Comparison of ENCODE assay signal across 28 mouse cellular contexts in genomic region chr12:71373633-71374032, GRCm38 (mm10).
DNase-seq lines count a peak whose midpoint lies in the region; ATAC-seq and TF ChIP-seq lines count a peak whose summit lies in the region.
"Had no signal": no experiment of that assay in that cellular context is flagged by ENCODE, and none has a peak within 500 bp of the region (broad histone marks: within the 10 kb centered on the region; RNA-seq: fewer than 3 reads in every experiment).

No protein-coding gene starts in this region.

- no peak overlapping the region for H3K9ac ChIP-seq in intestine, embryonic 14.5 days (ENCODE audit: low read length)
- no peak overlapping the region for H3K9ac ChIP-seq in intestine, embryonic 15.5 days
- no peak overlapping the region for H3K9ac ChIP-seq in kidney, embryonic 16.5 days (replicated peaks; ENCODE audit: low read length)
- H3K9ac ChIP-seq in liver, adult 2 months (ENCODE audit: low read depth, low read length): no peak overlapping the region
- no peak overlapping the region for H3K9ac ChIP-seq in hindbrain, embryonic 11.5 days (ENCODE audit: low read depth, low read length)
- H3K9ac ChIP-seq: embryonic facial prominence, embryonic 13.5 days; forebrain, embryonic 12.5 days; forebrain, embryonic 15.5 days; heart, embryonic 12.5 days; heart, embryonic 15.5 days; hindbrain, embryonic 14.5 days had no signal

- no peak for TF ChIP-seq POLR2A in liver, adult 2 months (IDR thresholded peaks at IDR 0.05; ENCODE audit: extremely low read depth, insufficient read depth, low read length)

- no peaks in the 10 kb centered on the region for H3K9me3 ChIP-seq in intestine, embryonic 14.5 days (ENCODE audit: control insufficient read depth, low read length)
- H3K9me3 ChIP-seq in intestine, embryonic 15.5 days: no peaks in the 10 kb centered on the region
- no peaks in the 10 kb centered on the region for H3K9me3 ChIP-seq in kidney, embryonic 16.5 days (ENCODE audit: low read length)
- H3K9me3 ChIP-seq in hindbrain, embryonic 11.5 days (ENCODE audit: control insufficient read depth, low read length): no peaks in the 10 kb centered on the region
- H3K9me3 ChIP-seq: embryonic facial prominence, embryonic 10.5 days; embryonic facial prominence, embryonic 13.5 days; forebrain, embryonic 12.5 days; forebrain, embryonic 15.5 days; heart, embryonic 15.5 days; hindbrain, embryonic 10.5 days had no signal

- no peak overlapping the region for H3K27ac ChIP-seq in intestine, embryonic 14.5 days (ENCODE audit: low read depth)
- no peak overlapping the region for H3K27ac ChIP-seq in intestine, embryonic 15.5 days
- 0 out of 2 replicates have a peak overlapping the region, but pooled peaks have one; percentile 54 for H3K27ac ChIP-seq in kidney, embryonic 16.5 days (ENCODE audit: low read length)
- no peak overlapping the region for H3K27ac ChIP-seq in liver, adult 2 months (replicated peaks; ENCODE audit: insufficient read depth, low read depth, low read length)
- no peak overlapping the region for H3K27ac ChIP-seq in hindbrain, embryonic 11.5 days (ENCODE audit: low read depth, low read length)
- H3K27ac ChIP-seq: embryonic facial prominence, embryonic 13.5 days; forebrain, embryonic 12.5 days; forebrain, embryonic 15.5 days; heart, embryonic 15.5 days; hindbrain, embryonic 14.5 days; hindbrain, postnatal 0 days had no signal

- 13% methylated on average over 2 of the region's 2 CpGs for WGBS in intestine, embryonic 14.5 days
- WGBS in intestine, embryonic 15.5 days: 21% methylated on average over 2 of the region's 2 CpGs
- WGBS in kidney, embryonic 16.5 days: 29% methylated on average over 2 of the region's 2 CpGs
- 17% methylated on average over 2 of the region's 2 CpGs for WGBS in liver, adult 2 months
- WGBS in hindbrain, embryonic 11.5 days: 55% methylated on average over 2 of the region's 2 CpGs

- no peaks in the 10 kb centered on the region for H3K36me3 ChIP-seq in intestine, embryonic 14.5 days (ENCODE audit: control insufficient read depth, insufficient read depth, low read length)
- no peaks in the 10 kb centered on the region for H3K36me3 ChIP-seq in intestine, embryonic 15.5 days
- H3K36me3 ChIP-seq in kidney, embryonic 16.5 days (ENCODE audit: insufficient read depth, low read length): no peaks in the 10 kb centered on the region
- H3K36me3 ChIP-seq in liver, adult 2 months (ENCODE audit: control insufficient read depth, insufficient read depth, low read length): no peaks in the 10 kb centered on the region
- H3K36me3 ChIP-seq in hindbrain, embryonic 11.5 days (ENCODE audit: control insufficient read depth, insufficient read depth, low read length): no peaks in the 10 kb centered on the region
- H3K36me3 ChIP-seq: embryonic facial prominence, embryonic 10.5 days; embryonic facial prominence, embryonic 13.5 days; forebrain, embryonic 12.5 days; forebrain, embryonic 15.5 days; heart, embryonic 12.5 days; heart, embryonic 15.5 days; hindbrain, embryonic 10.5 days had no signal

- ATAC-seq in intestine, embryonic 14.5 days (replicated peaks; ENCODE audit: low FRiP score, low TSS enrichment, low read depth): peak; percentile 51; the same call in 1 of the 2 replicates
- ATAC-seq in intestine, embryonic 15.5 days: no peak
- peak; percentile 64; the same call in 1 of the 2 replicates for ATAC-seq in kidney, embryonic 16.5 days (ENCODE audit: low FRiP score, low TSS enrichment)
- ATAC-seq in hindbrain, embryonic 11.5 days (ENCODE audit: low FRiP score): no peak
- ATAC-seq: CD4-positive, CD25-positive, alpha-beta regulatory T cell, adult 4 months; forebrain, embryonic 15.5 days; hindbrain, postnatal 0 days had no signal

- H3K4me3 ChIP-seq in intestine, embryonic 14.5 days (ENCODE audit: low read depth, low read length): no peak overlapping the region
- no peak overlapping the region for H3K4me3 ChIP-seq in intestine, embryonic 15.5 days (replicated peaks)
- no peak overlapping the region for H3K4me3 ChIP-seq in kidney, embryonic 16.5 days (ENCODE audit: low read length)
- H3K4me3 ChIP-seq in liver, adult 2 months (ENCODE audit: insufficient read depth, low read depth, low read length): no peak overlapping the region
- H3K4me3 ChIP-seq in hindbrain, embryonic 11.5 days (ENCODE audit: low read depth, low read length): no peak overlapping the region
- H3K4me3 ChIP-seq: embryonic facial prominence, embryonic 10.5 days; embryonic facial prominence, embryonic 13.5 days; erythroblast, embryonic 14.5 days; forebrain, embryonic 12.5 days; forebrain, embryonic 15.5 days; heart, embryonic 12.5 days; heart, embryonic 15.5 days; hindbrain, embryonic 10.5 days had no signal

- H3K79me2 ChIP-seq in liver, adult 2 months (ENCODE audit: control insufficient read depth, insufficient read depth, low read length): no peaks in the 10 kb centered on the region; the same call in 1 of the 2 replicates

- no peaks in the 10 kb centered on the region for H3K27me3 ChIP-seq in intestine, embryonic 14.5 days (replicated peaks; ENCODE audit: control insufficient read depth, insufficient read depth, low read length)
- H3K27me3 ChIP-seq in intestine, embryonic 15.5 days (replicated peaks): no peaks in the 10 kb centered on the region
- H3K27me3 ChIP-seq in kidney, embryonic 16.5 days (ENCODE audit: insufficient read depth, low read length): no peaks in the 10 kb centered on the region
- H3K27me3 ChIP-seq in liver, adult 2 months (ENCODE audit: control insufficient read depth, insufficient read depth, low read length): no peaks in the 10 kb centered on the region
- no peaks in the 10 kb centered on the region for H3K27me3 ChIP-seq in hindbrain, embryonic 11.5 days (ENCODE audit: control insufficient read depth, insufficient read depth, low read length)
- H3K27me3 ChIP-seq: embryonic facial prominence, embryonic 13.5 days; forebrain, embryonic 12.5 days; forebrain, embryonic 15.5 days; heart, embryonic 12.5 days; heart, embryonic 15.5 days had no signal

- no peak overlapping the region for H3K4me2 ChIP-seq in intestine, embryonic 14.5 days (ENCODE audit: low read length)
- no peak overlapping the region for H3K4me2 ChIP-seq in intestine, embryonic 15.5 days (replicated peaks)
- no peak overlapping the region for H3K4me2 ChIP-seq in kidney, embryonic 16.5 days (replicated peaks; ENCODE audit: low read depth, low read length)
- H3K4me2 ChIP-seq in hindbrain, embryonic 11.5 days (replicated peaks; ENCODE audit: low read depth, low read length): no peak overlapping the region
- H3K4me2 ChIP-seq: embryonic facial prominence, embryonic 13.5 days; forebrain, embryonic 12.5 days; forebrain, embryonic 15.5 days; heart, embryonic 12.5 days; heart, embryonic 15.5 days; hindbrain, embryonic 14.5 days had no signal

- DNase-seq in intestine, embryonic 14.5 days (ENCODE audit: low spot score): no peak
- no peak for DNase-seq in kidney, postnatal 14 days
- peak; percentile 24 for DNase-seq in liver, adult 2 months (ENCODE audit: extremely low read depth, low read depth, low spot score)
- no peak for DNase-seq in liver
- no peak for DNase-seq in hindbrain, embryonic 11.5 days (ENCODE audit: low spot score)
- DNase-seq: adrenal gland, adult 2 months; adrenal gland, postnatal 14 days; cerebellum, adult 11 months; cerebellum, adult 2 months; cerebellum, adult 9-11 months; cerebellum, postnatal 25 days; gastrocnemius, postnatal 25 days; heart, adult 18-20 months; heart, postnatal 10 days; heart, postnatal 36 days had no signal

- TF ChIP-seq CTCF in liver, adult 2 months (IDR thresholded peaks at IDR 0.05; ENCODE audit: low read depth, low read length): no peak

- H3K4me1 ChIP-seq in intestine, embryonic 14.5 days (replicated peaks; ENCODE audit: control insufficient read depth, insufficient read depth, low read length): peaks cover 20% of the 10 kb centered on the region
- 0 out of 2 replicates have a peak, but pooled peaks cover 9% of the 10 kb centered on the region for H3K4me1 ChIP-seq in intestine, embryonic 15.5 days (replicated peaks)
- peaks cover 9% of the 10 kb centered on the region; the same call in 1 of the 2 replicates for H3K4me1 ChIP-seq in kidney, embryonic 16.5 days (ENCODE audit: insufficient read depth, low read length)
- peaks cover 19% of the 10 kb centered on the region for H3K4me1 ChIP-seq in liver, adult 2 months (ENCODE audit: control insufficient read depth, insufficient read depth, low read length)
- H3K4me1 ChIP-seq in hindbrain, embryonic 11.5 days (replicated peaks; ENCODE audit: control insufficient read depth, insufficient read depth, low read length): no peaks in the 10 kb centered on the region
- H3K4me1 ChIP-seq: heart, embryonic 15.5 days had no signal

Comparison
In these comparisons a context has a peak if more than half of its experiments do, and no peak if none do; other contexts are left out.
1. ATAC-seq: peak in intestine, embryonic 14.5 days (single experiment) and kidney, embryonic 16.5 days (single experiment); none in intestine, embryonic 15.5 days (single experiment) and hindbrain, embryonic 11.5 days (single experiment).